Mouse (Mus musculus): ENCODE data around the gene Med25. TPM values are rescaled to one million over a fixed set of nuclear protein-coding genes. Genes with fewer than 3 reads are reported as not detected.

Med25 gene
- polyA plus RNA-seq, 1 experiment: 143 TPM

- peak overlapping the region; percentile 60 for H3K27ac ChIP-seq (ENCODE audit: control insufficient read depth, insufficient read depth, low read depth, low read length)
- no peaks in the 10 kb centered on the region for H3K36me3 ChIP-seq (ENCODE audit: control insufficient read depth, insufficient read depth, low read length)
- H3K4me3 ChIP-seq (ENCODE audit: control insufficient read depth, low read depth, low read length): no peak overlapping the region
- no peaks in the 10 kb centered on the region for H3K27me3 ChIP-seq (ENCODE audit: control insufficient read depth, insufficient read depth, low read length)
- peaks cover 15% of the 10 kb centered on the region for H3K4me1 ChIP-seq (ENCODE audit: control insufficient read depth, insufficient read depth, low read length)
- no peak for TF ChIP-seq CTCF (IDR thresholded peaks at IDR 0.05; ENCODE audit: control insufficient read depth, insufficient read depth, insufficient replicate concordance, low read depth, low read length)
Observed at GRCm38 (mm10) chr7:44893197-44893596, 685 bp upstream of the Med25 start.

DNA sequence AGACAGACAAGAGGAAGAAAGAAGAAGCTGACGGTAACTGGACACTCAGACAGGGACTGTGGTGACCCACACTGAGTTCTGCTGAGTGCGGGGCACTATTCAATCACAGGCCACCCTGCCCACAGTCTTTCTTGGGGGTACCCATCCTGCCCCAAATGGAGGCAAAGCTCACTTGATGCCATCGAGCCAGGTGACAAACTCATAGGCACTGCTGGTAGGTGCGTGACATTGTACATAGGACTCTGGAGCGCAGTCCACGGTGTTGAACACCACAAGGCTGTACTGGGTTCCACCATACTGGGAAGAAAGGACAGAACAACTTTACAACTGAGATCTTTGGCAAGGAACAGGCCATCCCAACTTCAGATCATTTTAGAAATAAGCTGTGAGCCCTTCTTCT, 901 bp downstream of the Med25 start:
- H3K4me3 ChIP-seq (ENCODE audit: control insufficient read depth, low read depth, low read length): peak overlapping the region; percentile 90
- peaks cover 13% of the 10 kb centered on the region for H3K4me1 ChIP-seq (ENCODE audit: control insufficient read depth, insufficient read depth, low read length)
- H3K27ac ChIP-seq (ENCODE audit: control insufficient read depth, insufficient read depth, low read depth, low read length): peak overlapping the region; percentile 97
- no peak for TF ChIP-seq POLR2A (IDR thresholded peaks at IDR 0.05; ENCODE audit: control insufficient read depth, low read depth, low read length)
- no peak for TF ChIP-seq CTCF (IDR thresholded peaks at IDR 0.05; ENCODE audit: control insufficient read depth, insufficient read depth, insufficient replicate concordance, low read depth, low read length)
- no peaks in the 10 kb centered on the region for H3K36me3 ChIP-seq (ENCODE audit: control insufficient read depth, insufficient read depth, low read length)
- H3K27me3 ChIP-seq (ENCODE audit: control insufficient read depth, insufficient read depth, low read length): no peaks in the 10 kb centered on the region

DNA sequence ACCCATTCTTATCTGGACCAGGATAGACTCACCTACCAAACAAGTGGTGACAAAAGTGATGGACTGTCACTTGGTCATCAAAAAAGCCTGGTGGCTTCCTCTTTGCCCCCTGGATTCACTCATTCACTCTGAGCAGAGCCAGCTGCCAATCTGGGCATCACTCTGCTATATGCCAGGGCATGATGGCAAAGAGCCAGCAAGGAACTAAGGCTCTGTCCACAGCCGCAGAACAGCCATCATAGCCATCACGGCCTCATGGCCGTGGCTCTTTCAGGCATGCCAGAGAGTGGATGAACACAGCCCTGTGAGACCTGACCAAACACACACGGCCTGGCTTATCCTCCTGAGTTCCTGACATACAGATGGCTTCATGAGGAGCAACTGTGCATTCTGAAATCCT, 1.8 kb downstream of the Med25 start:
- TF ChIP-seq POLR2A (IDR thresholded peaks at IDR 0.05; ENCODE audit: control insufficient read depth, low read depth, low read length): no peak
- no peak for TF ChIP-seq CTCF (IDR thresholded peaks at IDR 0.05; ENCODE audit: control insufficient read depth, insufficient read depth, insufficient replicate concordance, low read depth, low read length)
- no peaks in the 10 kb centered on the region for H3K36me3 ChIP-seq (ENCODE audit: control insufficient read depth, insufficient read depth, low read length)
- H3K4me1 ChIP-seq (ENCODE audit: control insufficient read depth, insufficient read depth, low read length): peaks cover 9% of the 10 kb centered on the region
- no peaks in the 10 kb centered on the region for H3K27me3 ChIP-seq (ENCODE audit: control insufficient read depth, insufficient read depth, low read length)
- peak overlapping the region; percentile 90 for H3K4me3 ChIP-seq (ENCODE audit: control insufficient read depth, low read depth, low read length)
- no peak overlapping the region for H3K27ac ChIP-seq (ENCODE audit: control insufficient read depth, insufficient read depth, low read depth, low read length)

- peaks cover 7% of the 10 kb centered on the region for H3K4me1 ChIP-seq (ENCODE audit: control insufficient read depth, insufficient read depth, low read length)
- no peaks in the 10 kb centered on the region for H3K27me3 ChIP-seq (ENCODE audit: control insufficient read depth, insufficient read depth, low read length)
- no peaks in the 10 kb centered on the region for H3K36me3 ChIP-seq (ENCODE audit: control insufficient read depth, insufficient read depth, low read length)
- H3K27ac ChIP-seq (ENCODE audit: control insufficient read depth, insufficient read depth, low read depth, low read length): no peak overlapping the region
- no peak overlapping the region for H3K4me3 ChIP-seq (ENCODE audit: control insufficient read depth, low read depth, low read length)
- TF ChIP-seq POLR2A (IDR thresholded peaks at IDR 0.05; ENCODE audit: control insufficient read depth, low read depth, low read length): no peak
- no peak for TF ChIP-seq CTCF (IDR thresholded peaks at IDR 0.05; ENCODE audit: control insufficient read depth, insufficient read depth, insufficient replicate concordance, low read depth, low read length)
Observed at GRCm38 (mm10) chr7:44890180-44890579, 2.3 kb downstream of the Med25 start.

DNA sequence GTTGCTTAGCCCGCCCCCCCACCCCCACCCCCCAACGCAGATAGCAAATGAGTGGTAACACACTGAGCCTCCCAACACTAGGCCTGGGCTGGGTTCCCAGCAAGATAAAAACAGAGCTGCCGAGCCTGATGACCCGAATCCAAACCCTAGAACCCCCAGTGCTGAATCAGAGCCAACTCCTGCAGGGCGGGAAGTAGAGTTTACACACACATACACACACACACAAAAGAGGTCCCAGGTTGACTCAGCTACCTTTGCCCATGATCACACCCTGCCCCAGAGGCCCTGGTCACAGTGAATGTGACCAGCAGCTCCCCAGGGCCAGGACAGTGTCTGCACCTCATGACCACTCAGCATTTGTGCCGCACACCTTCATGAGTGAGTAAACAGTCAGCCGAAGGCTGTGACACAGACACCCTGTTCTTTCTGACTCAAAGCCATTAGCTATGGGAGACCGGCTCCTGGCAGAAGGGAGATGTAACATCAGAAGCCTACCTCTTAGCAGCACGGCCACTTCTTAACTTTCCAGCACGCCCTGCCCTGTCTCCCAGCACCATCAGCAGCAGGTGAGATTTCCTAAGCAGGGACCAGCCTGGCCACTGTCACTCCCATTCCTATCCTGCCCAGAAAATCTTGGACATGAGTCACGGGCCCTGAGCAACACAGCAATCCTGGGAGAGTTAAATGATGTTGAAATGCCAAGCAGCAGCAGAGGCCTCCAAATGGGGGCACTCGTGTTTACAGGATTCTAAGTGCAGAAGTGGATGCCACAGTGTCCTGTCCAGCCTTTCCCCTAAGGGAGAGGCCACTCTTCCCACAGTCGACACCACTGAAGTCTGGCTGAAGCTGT, 4.0 kb downstream of the Med25 start:
- no peak overlapping the region for H3K27ac ChIP-seq (ENCODE audit: control insufficient read depth, insufficient read depth, low read depth, low read length)
- TF ChIP-seq POLR2A (IDR thresholded peaks at IDR 0.05; ENCODE audit: control insufficient read depth, low read depth, low read length) (no peak), CTCF (IDR thresholded peaks at IDR 0.05; ENCODE audit: control insufficient read depth, insufficient read depth, insufficient replicate concordance, low read depth, low read length) (no peak)
- H3K4me1 ChIP-seq (ENCODE audit: control insufficient read depth, insufficient read depth, low read length): peaks cover 6% of the 10 kb centered on the region
- no peaks in the 10 kb centered on the region for H3K27me3 ChIP-seq (ENCODE audit: control insufficient read depth, insufficient read depth, low read length)
- no peaks in the 10 kb centered on the region for H3K36me3 ChIP-seq (ENCODE audit: control insufficient read depth, insufficient read depth, low read length)
- no peak overlapping the region for H3K4me3 ChIP-seq (ENCODE audit: control insufficient read depth, low read depth, low read length)

DNA sequence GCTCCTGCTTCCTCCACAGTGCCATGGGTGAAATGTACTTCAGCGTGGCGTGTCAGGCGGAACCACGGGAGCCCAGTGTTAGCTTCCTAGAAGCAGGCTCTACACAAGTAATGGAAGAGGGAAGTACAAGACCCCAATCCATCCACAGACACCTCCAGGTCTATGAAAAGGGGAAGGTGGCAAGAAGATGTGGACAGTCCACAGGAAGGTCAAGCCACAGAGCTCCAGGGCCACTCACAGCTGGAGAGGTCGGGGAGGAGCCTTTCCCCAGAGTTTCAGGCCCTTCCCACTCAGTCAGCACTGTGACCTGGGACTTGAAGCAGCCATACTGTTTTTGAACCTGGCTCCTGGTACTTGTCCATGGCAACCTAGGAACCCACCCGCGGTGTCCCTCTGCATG, 5.5 kb downstream of the Med25 start:
- H3K4me1 ChIP-seq (ENCODE audit: control insufficient read depth, insufficient read depth, low read length): peaks cover 3% of the 10 kb centered on the region

GRCm38 (mm10) chr7:44884637-44885036, 7.9 kb downstream of the Med25 start:
- Histone ChIP-seq H3K27ac (ENCODE audit: control insufficient read depth, insufficient read depth, low read depth, low read length) (no peak overlapping the region), H3K4me1 (ENCODE audit: control insufficient read depth, insufficient read depth, low read length) (no peaks in the 10 kb centered on the region), H3K4me3 (ENCODE audit: control insufficient read depth, low read depth, low read length) (no peak overlapping the region), H3K36me3 (ENCODE audit: control insufficient read depth, insufficient read depth, low read length) (no peaks in the 10 kb centered on the region; the same call in 1 of the 2 replicates), H3K27me3 (ENCODE audit: control insufficient read depth, insufficient read depth, low read length) (no peaks in the 10 kb centered on the region)
- no peak for TF ChIP-seq CTCF (IDR thresholded peaks at IDR 0.05; ENCODE audit: control insufficient read depth, insufficient read depth, insufficient replicate concordance, low read depth, low read length)
- no peak for TF ChIP-seq POLR2A (IDR thresholded peaks at IDR 0.05; ENCODE audit: control insufficient read depth, low read depth, low read length)

More for the DNA sequence above, 5.5 kb downstream of the Med25 start:
- no peak overlapping the region for H3K4me3 ChIP-seq (ENCODE audit: control insufficient read depth, low read depth, low read length)
- H3K27me3 ChIP-seq (ENCODE audit: control insufficient read depth, insufficient read depth, low read length): no peaks in the 10 kb centered on the region
- TF ChIP-seq CTCF (IDR thresholded peaks at IDR 0.05; ENCODE audit: control insufficient read depth, insufficient read depth, insufficient replicate concordance, low read depth, low read length) (no peak), POLR2A (IDR thresholded peaks at IDR 0.05; ENCODE audit: control insufficient read depth, low read depth, low read length) (no peak)
- H3K27ac ChIP-seq (ENCODE audit: control insufficient read depth, insufficient read depth, low read depth, low read length): no peak overlapping the region
- H3K36me3 ChIP-seq (ENCODE audit: control insufficient read depth, insufficient read depth, low read length): no peaks in the 10 kb centered on the region
